Mouse (Mus musculus): ENCODE data around the gene Glb1. TPM values are rescaled to one million over a fixed set of nuclear protein-coding genes. Genes with fewer than 3 reads are reported as not detected.
A peak's percentile ranks its signal among the peaks of the same experiment; 100 is the strongest.
"Not testable (repeated sequence)": the region's sequence is repeated elsewhere in the genome, so short reads cannot be mapped to it uniquely, and the experiment has no call there.

Gene Glb1
- polyA plus RNA-seq, 1 experiment from 2014 or later: 32.2 TPM

- no peak overlapping the region for H3K9ac ChIP-seq
- no peak overlapping the region for H3K4me3 ChIP-seq
- H3K36me3 ChIP-seq: peaks cover 46% of the 10 kb centered on the region
- WGBS: 96% methylated on average over 21 of the region's 21 CpGs
- peaks cover 8% of the 10 kb centered on the region; the same call in 1 of the 2 replicates for H3K4me1 ChIP-seq
- no peak overlapping the region for H3K27ac ChIP-seq
- no peak overlapping the region for H3K4me2 ChIP-seq (replicated peaks)
- H3K9me3 ChIP-seq: peaks cover 29% of the 10 kb centered on the region
- H3K27me3 ChIP-seq: no peaks in the 10 kb centered on the region
- ATAC-seq (ENCODE audit: low FRiP score, low read depth): no peak
Observed at GRCm38 (mm10) chr9:114512831-114513230, 112.0 kb downstream of the Glb1 start.

GRCm38 (mm10) chr9:114515364-114515763 lies 114.5 kb downstream of the Glb1 start, which contains the start of gene C130032M10Rik:
C130032M10Rik (plus strand) TSS chr9:114515697.
- WGBS: 83% methylated on average over 11 of the region's 11 CpGs
- no peak for ATAC-seq (ENCODE audit: low FRiP score, low read depth)

GRCm38 (mm10) chr9:114517924-114518497 lies 117.1 kb downstream of the Glb1 start:
- Histone ChIP-seq H3K27ac (no peak overlapping the region), H3K27me3 (no peaks in the 10 kb centered on the region), H3K36me3 (peaks cover 16% of the 10 kb centered on the region), H3K9me3 (peaks cover 11% of the 10 kb centered on the region), H3K4me3 (no peak overlapping the region), H3K9ac (no peak overlapping the region), H3K4me2 (replicated peaks) (no peak overlapping the region), H3K4me1 (peaks cover 8% of the 10 kb centered on the region; the same call in 1 of the 2 replicates)
- 83% methylated on average over 13 of the region's 13 CpGs for WGBS
- no peak for ATAC-seq (ENCODE audit: low FRiP score, low read depth)

More at GRCm38 (mm10) chr9:114515364-114515763, 114.5 kb downstream of the Glb1 start, which contains the start of gene C130032M10Rik:
- H3K27me3 ChIP-seq: no peaks in the 10 kb centered on the region
- peaks cover 29% of the 10 kb centered on the region for H3K9me3 ChIP-seq
- H3K27ac ChIP-seq: peak within 1 kb of the TSS; percentile 12; the same call in 1 of the 2 replicates
- no peak within 1 kb of the TSS for H3K9ac ChIP-seq
- no peak within 1 kb of the TSS for H3K4me3 ChIP-seq
- H3K4me1 ChIP-seq: peaks cover 8% of the 10 kb centered on the region; the same call in 1 of the 2 replicates
- H3K4me2 ChIP-seq (replicated peaks): no peak within 1 kb of the TSS
- peaks cover 36% of the 10 kb centered on the region for H3K36me3 ChIP-seq

- Histone ChIP-seq H3K4me1 (peaks cover 8% of the 10 kb centered on the region; the same call in 1 of the 2 replicates), H3K9ac (no peak overlapping the region), H3K9me3 (peaks cover 2% of the 10 kb centered on the region), H3K36me3 (peaks cover 7% of the 10 kb centered on the region), H3K4me2 (replicated peaks) (no peak overlapping the region), H3K4me3 (no peak overlapping the region), H3K27ac (no peak overlapping the region), H3K27me3 (no peaks in the 10 kb centered on the region)
- WGBS: 54% methylated on average over 9 of the region's 9 CpGs
- no peak for ATAC-seq (ENCODE audit: low FRiP score, low read depth)
Observed at GRCm38 (mm10) chr9:114518812-114519477, 118.1 kb downstream of the Glb1 start.

GRCm38 (mm10) chr9:114520529-114520928 lies 119.7 kb downstream of the Glb1 start:
- H3K9me3 ChIP-seq; H3K36me3 ChIP-seq; H3K4me1 ChIP-seq; H3K9ac ChIP-seq; H3K4me2 ChIP-seq (replicated peaks); H3K27me3 ChIP-seq; ATAC-seq (ENCODE audit: low FRiP score, low read depth); H3K4me3 ChIP-seq; H3K27ac ChIP-seq: not testable (repeated sequence)
- 74% methylated on average over 4 of the region's 4 CpGs for WGBS

- 56% methylated on average over 5 of the region's 5 CpGs for WGBS
- Histone ChIP-seq H3K4me3 (no peak overlapping the region), H3K4me1 (peaks cover 16% of the 10 kb centered on the region), H3K9me3 (no peaks in the 10 kb centered on the region), H3K9ac (no peak overlapping the region), H3K36me3 (no peaks in the 10 kb centered on the region), H3K27me3 (no peaks in the 10 kb centered on the region), H3K4me2 (replicated peaks) (no peak overlapping the region), H3K27ac (no peak overlapping the region)
- no peak for ATAC-seq (ENCODE audit: low FRiP score, low read depth)
Observed at GRCm38 (mm10) chr9:114522041-114522440, 121.2 kb downstream of the Glb1 start.

GRCm38 (mm10) chr9:114522501-114522900 lies 121.6 kb downstream of the Glb1 start:
- no peak overlapping the region for H3K4me2 ChIP-seq (replicated peaks)
- H3K36me3 ChIP-seq: no peaks in the 10 kb centered on the region
- H3K9ac ChIP-seq: no peak overlapping the region
- H3K9me3 ChIP-seq: no peaks in the 10 kb centered on the region
- H3K27me3 ChIP-seq: no peaks in the 10 kb centered on the region
- peaks cover 18% of the 10 kb centered on the region for H3K4me1 ChIP-seq
- no peak for ATAC-seq (ENCODE audit: low FRiP score, low read depth)
- no peak overlapping the region for H3K4me3 ChIP-seq
- 86% methylated on average over 9 of the region's 9 CpGs for WGBS
- no peak overlapping the region for H3K27ac ChIP-seq

Other genes starting within 250 kb of the Glb1 start
- not detected in 2 replicates for gene Bcl2a1c, start 70.9 kb upstream of the Glb1 start, polyA plus RNA-seq (2015; fragmentation: Nextera tagmentation; extraction: Ambion mirVana)
- 161 TPM in 2 replicates for gene Crtap, start 10.4 kb upstream of the Glb1 start, polyA plus RNA-seq (2015; fragmentation: Nextera tagmentation; extraction: Ambion mirVana)
- gene Tmppe, start within 50 bp of the Glb1 start, polyA plus RNA-seq (2015; fragmentation: Nextera tagmentation; extraction: Ambion mirVana): 9.4 and 9.6 TPM in 2 replicates
- gene Ccr4, start 103.8 kb downstream of the Glb1 start, polyA plus RNA-seq (2015; fragmentation: Nextera tagmentation; extraction: Ambion mirVana): not detected in 2 replicates
- 0.37 and 0.42 TPM in 2 replicates for gene C130032M10Rik, start 114.6 kb downstream of the Glb1 start, polyA plus RNA-seq (2015; fragmentation: Nextera tagmentation; extraction: Ambion mirVana)
- gene Trim71, start 163.3 kb downstream of the Glb1 start, polyA plus RNA-seq (2015; fragmentation: Nextera tagmentation; extraction: Ambion mirVana): 0.62 and 0.91 TPM in 2 replicates
- gene Cnot10, start 239.1 kb downstream of the Glb1 start, polyA plus RNA-seq (2015; fragmentation: Nextera tagmentation; extraction: Ambion mirVana): 75.1 and 75.9 TPM in 2 replicates